Mouse (Mus musculus): ENCODE measurements at regions not wholly inside any gene's neighbourhood (a gene's known extent, or its start where the extent isn't known, plus 50 kb on each side); places are given as distances from the start of the nearest gene placed in this dataset.
"Not testable (repeated sequence)": the region's sequence is repeated elsewhere in the genome, so short reads cannot be mapped to it uniquely, and the experiment has no call there.

- DNase-seq (ENCODE audit: low spot score in 2 of 2): peak; percentile 5 to 6
Observed at GRCm38 (mm10) chr11:7705312-7705764, 491.6 kb upstream of the Igfbp3 start.

GRCm38 (mm10) chr11:7697591-7697990, 483.9 kb upstream of the Igfbp3 start:
- DNase-seq (ENCODE audit: low spot score in 2 of 2): no peak

- not testable (repeated sequence) for DNase-seq (ENCODE audit: low spot score in 2 of 2)
Observed at GRCm38 (mm10) chr11:7689701-7690100, 476.0 kb upstream of the Igfbp3 start.

- DNase-seq (ENCODE audit: low spot score in 2 of 2): peak; percentile 8 to 35
Observed at GRCm38 (mm10) chr11:7672821-7673220, 459.1 kb upstream of the Igfbp3 start.

- no peak for DNase-seq (ENCODE audit: low spot score in 2 of 2)
Observed at GRCm38 (mm10) chr11:7630637-7631036, 416.9 kb upstream of the Igfbp3 start.

- DNase-seq (ENCODE audit: low spot score in 2 of 2): peak; percentile 2 to 50
Observed at GRCm38 (mm10) chr11:7625256-7625655, 411.5 kb upstream of the Igfbp3 start.

- DNase-seq (ENCODE audit: low spot score in 2 of 2): no peak
Observed at GRCm38 (mm10) chr11:7620320-7620719, 406.6 kb upstream of the Igfbp3 start.

GRCm38 (mm10) chr11:7610752-7611151, 397.0 kb upstream of the Igfbp3 start:
- no peak for DNase-seq (ENCODE audit: low spot score in 2 of 2)

GRCm38 (mm10) chr11:7609921-7610320, 396.2 kb upstream of the Igfbp3 start:
- DNase-seq (ENCODE audit: low spot score in 2 of 2): peak; percentile 6 to 18

- DNase-seq (ENCODE audit: low spot score in 2 of 2): no peak
Observed at GRCm38 (mm10) chr11:7606652-7607051, 392.9 kb upstream of the Igfbp3 start.

- DNase-seq (ENCODE audit: low spot score in 2 of 2): no peak
Observed at GRCm38 (mm10) chr11:7592010-7592409, 378.3 kb upstream of the Igfbp3 start.

- DNase-seq (ENCODE audit: low spot score in 2 of 2): no peak
Observed at GRCm38 (mm10) chr11:7583296-7583695, 369.6 kb upstream of the Igfbp3 start.

- peak in 1 of 2 experiments; percentile 14 for DNase-seq (ENCODE audit: low spot score in 2 of 2)
Observed at GRCm38 (mm10) chr11:7568484-7568883, 354.8 kb upstream of the Igfbp3 start.

- DNase-seq (ENCODE audit: low spot score in 2 of 2): peak; percentile 7 to 17
Observed at GRCm38 (mm10) chr11:7562029-7562428, 348.3 kb upstream of the Igfbp3 start.

GRCm38 (mm10) chr11:7561437-7561836, 347.7 kb upstream of the Igfbp3 start:
- DNase-seq (ENCODE audit: low spot score in 2 of 2): no peak

GRCm38 (mm10) chr11:7555613-7556274, 342.0 kb upstream of the Igfbp3 start:
- peak in 1 of 2 experiments; percentile 17 for DNase-seq (ENCODE audit: low spot score in 2 of 2)

GRCm38 (mm10) chr11:7552154-7552553, 338.4 kb upstream of the Igfbp3 start:
- peak in 1 of 2 experiments; percentile 15 for DNase-seq (ENCODE audit: low spot score in 2 of 2)

- no peak for DNase-seq (ENCODE audit: low spot score in 2 of 2)
Observed at GRCm38 (mm10) chr11:7547796-7548195, 334.1 kb upstream of the Igfbp3 start.

GRCm38 (mm10) chr11:7545621-7546020, 331.9 kb upstream of the Igfbp3 start:
- no peak for DNase-seq (ENCODE audit: low spot score in 2 of 2)

GRCm38 (mm10) chr11:7534590-7534989, 320.9 kb upstream of the Igfbp3 start:
- DNase-seq (ENCODE audit: low spot score in 2 of 2): no peak

- no peak for DNase-seq (ENCODE audit: low spot score in 2 of 2)
Observed at GRCm38 (mm10) chr11:7533327-7533726, 319.6 kb upstream of the Igfbp3 start.

GRCm38 (mm10) chr11:7531847-7532246, 318.1 kb upstream of the Igfbp3 start:
- no peak for DNase-seq (ENCODE audit: low spot score in 2 of 2)

- no peak for DNase-seq (ENCODE audit: low spot score in 2 of 2)
Observed at GRCm38 (mm10) chr11:7530482-7531148, 316.9 kb upstream of the Igfbp3 start.

Data from heart, adult 9 months (tissue).